Mouse (Mus musculus): Measurements from ENCODE around the gene Nos1.

Gene Nos1

DNA sequence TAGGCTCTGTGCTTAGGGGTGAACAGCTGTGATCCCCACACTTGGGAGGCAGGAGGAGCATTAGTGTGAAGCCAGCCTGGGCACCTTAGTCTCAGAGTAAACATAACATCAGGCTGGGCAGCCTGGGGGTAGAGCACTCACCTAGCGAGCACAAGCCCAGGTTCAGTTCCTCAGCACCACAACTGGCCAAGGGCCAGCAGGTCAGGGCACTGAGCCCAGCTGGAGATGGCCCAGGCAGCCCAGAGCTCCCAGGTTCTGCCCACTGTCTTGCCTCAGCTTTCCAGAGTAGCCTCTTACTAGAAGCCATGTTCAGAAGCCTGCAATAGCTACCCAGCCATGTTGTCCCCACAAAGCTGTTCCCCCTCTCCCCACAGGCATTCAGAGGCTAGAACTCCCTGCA lies 224.9 kb downstream of the Nos1 start:
- no peak for DNase-seq

DNA sequence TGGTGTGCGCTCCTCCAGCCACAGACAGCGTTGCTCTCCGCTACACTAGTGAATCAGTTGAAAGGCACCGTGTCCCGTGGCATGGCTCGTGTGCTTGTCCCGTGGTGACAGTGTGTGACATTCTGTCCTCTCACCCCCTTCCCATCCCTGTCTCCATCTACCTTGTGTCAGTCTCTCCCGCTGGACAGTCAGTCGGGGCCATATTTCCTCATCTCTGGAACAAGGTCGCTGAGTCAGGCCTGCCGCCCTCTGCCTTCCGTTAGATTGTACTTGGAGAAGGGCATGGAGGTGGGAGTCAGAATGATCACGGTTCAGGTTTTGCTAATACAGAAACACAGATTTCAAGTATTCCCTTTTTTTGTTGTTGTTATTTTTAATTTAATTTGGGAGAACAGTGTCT lies 227.5 kb downstream of the Nos1 start:
- no peak for DNase-seq

Measured in kidney, postnatal 4 days (tissue).